Mouse (Mus musculus): ENCODE measurements around the gene Papolb. TPM values are rescaled to one million over a fixed set of nuclear protein-coding genes. Genes with fewer than 3 reads are reported as not detected.

Gene Papolb
- not detected in 2 replicates for polyA plus RNA-seq (2012; rRNA removed)

DNA sequence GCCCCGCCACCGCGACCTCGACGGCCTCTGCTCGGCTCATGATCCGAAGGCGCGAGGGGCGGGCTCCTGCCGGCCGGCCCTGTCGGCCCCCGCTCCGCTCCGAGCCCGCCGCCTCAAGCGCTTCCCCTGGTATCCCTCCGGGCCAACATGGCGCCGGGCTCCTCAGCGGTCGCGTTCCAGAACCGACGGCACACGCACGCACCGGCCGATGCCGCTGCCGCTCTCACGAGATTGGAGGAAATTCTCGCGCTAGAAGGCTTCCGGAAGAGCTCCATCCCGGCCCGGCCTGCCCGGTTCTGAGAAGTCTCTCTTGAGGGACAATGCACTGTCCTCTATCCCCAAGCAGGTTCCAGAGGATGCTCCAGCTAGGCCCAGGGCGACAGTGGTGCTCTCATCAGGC is at the start of gene Papolb:
TSS of gene Papolb (minus strand) at position 162 of the 400 bp plus-strand sequence.
- H3K27ac ChIP-seq (ENCODE audit: insufficient read depth, low read depth, low read length), result no peak within 1 kb of the TSS
- no peak within 1 kb of the TSS for H3K4me3 ChIP-seq (ENCODE audit: low read depth, low read length)
- H3K4me1 ChIP-seq (ENCODE audit: control insufficient read depth, insufficient read depth, insufficient read length, low read length), result 0 out of 2 replicates have a peak, but pooled peaks cover 2% of the 10 kb centered on the region
- 39% methylated on average over 41 of the region's 41 CpGs for WGBS
- no peak for TF ChIP-seq CTCF (IDR thresholded peaks at IDR 0.05; ENCODE audit: extremely low read depth, insufficient read length, insufficient replicate concordance, low read depth, low read length)
- TF ChIP-seq POLR2A (IDR thresholded peaks at IDR 0.05; ENCODE audit: low read depth, low read length), result no peak
- H3K27me3 ChIP-seq (ENCODE audit: control insufficient read depth, insufficient read depth, low read length), result peaks cover 8% of the 10 kb centered on the region
- no peaks in the 10 kb centered on the region for H3K36me3 ChIP-seq (ENCODE audit: control insufficient read depth, insufficient read depth, low read length)

DNA sequence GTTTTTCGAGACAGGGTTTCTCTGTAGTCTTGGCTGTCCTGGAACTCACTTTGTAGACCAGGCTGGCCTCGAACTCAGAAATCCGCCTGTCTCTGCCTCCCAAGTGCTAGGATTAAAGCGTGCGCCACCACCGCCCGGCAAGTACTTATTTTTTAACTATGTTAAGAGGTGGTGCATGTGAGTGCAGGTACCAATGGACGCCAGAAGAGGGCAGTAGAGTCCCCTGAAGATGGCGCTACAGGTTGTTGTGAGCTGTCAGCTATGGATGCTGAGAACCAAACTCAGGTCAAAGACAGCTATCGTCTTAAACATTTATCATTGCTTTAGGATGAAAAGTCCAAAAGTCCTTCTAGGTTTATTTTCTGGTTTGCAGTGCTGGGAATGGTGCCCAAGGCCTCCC is 48.3 kb upstream of the Papolb start:
- TF ChIP-seq CTCF (IDR thresholded peaks at IDR 0.05; ENCODE audit: extremely low read depth, insufficient read length, insufficient replicate concordance, low read depth, low read length), result peak; percentile 15; the same call in 1 of the 2 replicates
- TF ChIP-seq POLR2A (IDR thresholded peaks at IDR 0.05; ENCODE audit: low read depth, low read length), result no peak
- no peaks in the 10 kb centered on the region for H3K36me3 ChIP-seq (ENCODE audit: control insufficient read depth, insufficient read depth, low read length)
- H3K27me3 ChIP-seq (ENCODE audit: control insufficient read depth, insufficient read depth, low read length), result no peaks in the 10 kb centered on the region
- no peak overlapping the region for H3K4me3 ChIP-seq (ENCODE audit: low read depth, low read length)
- WGBS, result 87% methylated on average over 10 of the region's 10 CpGs
- H3K4me1 ChIP-seq (ENCODE audit: control insufficient read depth, insufficient read depth, insufficient read length, low read length), result no peaks in the 10 kb centered on the region
- no peak overlapping the region for H3K27ac ChIP-seq (ENCODE audit: insufficient read depth, low read depth, low read length)

DNA sequence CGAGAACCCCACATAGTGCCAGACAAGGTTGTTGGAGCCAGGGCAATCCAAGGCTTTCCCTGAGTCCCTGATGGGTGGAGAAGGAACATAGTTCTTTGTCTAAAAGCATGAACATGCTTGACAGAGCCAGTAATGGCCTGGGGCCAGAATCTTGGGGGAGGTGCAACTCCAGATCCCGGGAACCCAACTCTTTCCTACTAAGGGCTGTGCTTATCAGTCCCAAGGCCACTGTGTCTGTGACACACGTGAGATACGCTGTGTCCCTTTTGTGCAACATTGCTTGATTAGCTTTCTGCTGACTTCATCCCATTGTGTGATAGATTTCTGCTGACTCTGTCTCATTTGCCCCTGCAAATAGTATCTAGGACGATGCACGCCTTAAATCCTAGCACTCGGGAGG is 47.0 kb upstream of the Papolb start:
- H3K27ac ChIP-seq (ENCODE audit: insufficient read depth, low read depth, low read length), result no peak overlapping the region
- H3K27me3 ChIP-seq (ENCODE audit: control insufficient read depth, insufficient read depth, low read length), result no peaks in the 10 kb centered on the region
- no peak overlapping the region for H3K4me3 ChIP-seq (ENCODE audit: low read depth, low read length)
- no peaks in the 10 kb centered on the region for H3K4me1 ChIP-seq (ENCODE audit: control insufficient read depth, insufficient read depth, insufficient read length, low read length)
- WGBS, result 56% methylated on average over 7 of the region's 7 CpGs
- no peaks in the 10 kb centered on the region for H3K36me3 ChIP-seq (ENCODE audit: control insufficient read depth, insufficient read depth, low read length)
- TF ChIP-seq POLR2A (IDR thresholded peaks at IDR 0.05; ENCODE audit: low read depth, low read length) (no peak), CTCF (IDR thresholded peaks at IDR 0.05; ENCODE audit: extremely low read depth, insufficient read length, insufficient replicate concordance, low read depth, low read length) (no peak)

DNA sequence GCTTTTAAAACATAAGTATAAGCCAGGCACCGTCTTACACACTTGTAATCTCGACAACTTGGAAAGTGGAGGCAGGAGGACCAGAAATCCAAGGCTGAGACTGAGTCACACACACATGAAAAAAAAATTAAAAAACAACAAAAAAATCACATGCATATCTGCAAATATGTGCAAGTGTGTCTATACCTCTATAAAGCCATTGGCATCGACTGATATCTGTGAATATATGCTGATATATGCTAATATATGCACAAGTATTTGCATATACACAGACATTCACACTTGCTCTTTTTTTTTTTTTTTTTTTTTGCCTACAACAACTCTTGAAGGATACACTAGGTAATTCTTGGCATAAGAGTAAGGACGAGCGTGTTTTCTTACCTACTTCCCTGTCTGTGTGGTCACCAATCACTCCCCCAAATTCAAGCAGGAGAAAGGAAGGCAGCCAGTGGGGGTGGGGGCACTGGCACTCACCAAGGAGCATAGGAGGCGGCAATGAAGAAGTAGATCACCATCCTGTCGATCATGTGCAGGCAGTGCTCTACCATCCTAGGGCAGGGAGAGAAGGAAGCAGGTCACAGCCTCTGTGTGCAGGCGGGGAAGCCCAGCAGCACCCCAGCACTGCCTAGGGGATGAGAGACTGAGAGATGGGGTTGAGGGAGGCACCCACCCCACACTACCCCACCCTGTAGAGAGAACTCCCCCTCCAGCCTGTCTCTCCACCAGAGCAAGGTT is 44.6 kb upstream of the Papolb start:
- H3K4me1 ChIP-seq (ENCODE audit: control insufficient read depth, insufficient read depth, insufficient read length, low read length), result no peaks in the 10 kb centered on the region
- TF ChIP-seq POLR2A (IDR thresholded peaks at IDR 0.05; ENCODE audit: low read depth, low read length), result no peak
- no peak for TF ChIP-seq CTCF (IDR thresholded peaks at IDR 0.05; ENCODE audit: extremely low read depth, insufficient read length, insufficient replicate concordance, low read depth, low read length)
- 77% methylated on average over 8 of the region's 8 CpGs for WGBS
- H3K36me3 ChIP-seq (ENCODE audit: control insufficient read depth, insufficient read depth, low read length), result no peaks in the 10 kb centered on the region
- H3K27me3 ChIP-seq (ENCODE audit: control insufficient read depth, insufficient read depth, low read length), result no peaks in the 10 kb centered on the region
- H3K4me3 ChIP-seq (ENCODE audit: low read depth, low read length), result no peak overlapping the region
- H3K27ac ChIP-seq (ENCODE audit: insufficient read depth, low read depth, low read length), result no peak overlapping the region

DNA sequence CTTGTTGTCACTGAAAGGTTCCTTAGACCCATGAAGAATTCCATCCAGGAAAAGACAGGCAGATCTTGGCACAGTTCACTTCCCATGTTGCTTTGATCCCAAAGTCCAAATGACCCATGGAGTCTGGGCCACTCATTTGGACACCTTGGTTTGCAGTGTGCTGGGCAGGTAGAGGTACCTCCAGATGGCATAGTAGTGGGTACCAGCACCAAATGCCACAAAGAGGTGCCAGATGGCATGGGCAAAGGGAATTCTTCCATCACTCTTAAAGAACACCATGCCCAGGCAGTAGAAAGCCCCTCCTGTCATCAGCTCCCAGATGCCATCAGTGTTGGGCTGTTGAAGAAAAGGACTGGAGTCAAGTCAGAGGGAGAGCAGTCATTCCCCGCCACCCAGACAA is 34.7 kb upstream of the Papolb start:
- Histone ChIP-seq H3K36me3 (ENCODE audit: control insufficient read depth, insufficient read depth, low read length) (no peaks in the 10 kb centered on the region), H3K27ac (ENCODE audit: insufficient read depth, low read depth, low read length) (no peak overlapping the region), H3K27me3 (ENCODE audit: control insufficient read depth, insufficient read depth, low read length) (no peaks in the 10 kb centered on the region), H3K4me1 (ENCODE audit: control insufficient read depth, insufficient read depth, insufficient read length, low read length) (no peaks in the 10 kb centered on the region), H3K4me3 (ENCODE audit: low read depth, low read length) (no peak overlapping the region)
- TF ChIP-seq POLR2A (IDR thresholded peaks at IDR 0.05; ENCODE audit: low read depth, low read length) (no peak), CTCF (IDR thresholded peaks at IDR 0.05; ENCODE audit: extremely low read depth, insufficient read length, insufficient replicate concordance, low read depth, low read length) (no peak)
- 81% methylated on average over 1 of the region's 1 CpGs for WGBS

DNA sequence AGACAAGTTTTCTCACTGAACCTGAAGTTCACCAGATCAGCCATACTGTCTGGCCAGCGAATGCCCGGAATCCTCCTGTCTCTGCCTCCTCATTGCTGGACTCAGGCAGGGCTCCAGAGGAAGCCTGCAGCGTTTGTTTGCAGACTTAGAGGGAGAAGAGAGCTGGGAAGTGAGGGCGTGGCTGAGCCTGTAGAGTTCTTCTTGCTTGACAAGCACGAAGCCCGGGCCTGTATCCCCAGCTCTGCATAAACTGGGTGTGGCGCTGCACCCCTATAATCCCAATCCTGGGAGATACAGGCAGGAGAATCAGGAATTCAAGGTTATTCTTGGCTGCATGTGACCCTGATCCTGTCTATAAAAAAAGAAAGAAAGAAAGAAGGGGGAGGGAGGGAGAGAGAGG is 30.4 kb upstream of the Papolb start:
- H3K27me3 ChIP-seq (ENCODE audit: control insufficient read depth, insufficient read depth, low read length), result no peaks in the 10 kb centered on the region
- H3K4me3 ChIP-seq (ENCODE audit: low read depth, low read length), result no peak overlapping the region
- TF ChIP-seq CTCF (IDR thresholded peaks at IDR 0.05; ENCODE audit: extremely low read depth, insufficient read length, insufficient replicate concordance, low read depth, low read length), result no peak
- no peaks in the 10 kb centered on the region for H3K4me1 ChIP-seq (ENCODE audit: control insufficient read depth, insufficient read depth, insufficient read length, low read length)
- 40% methylated on average over 7 of the region's 7 CpGs for WGBS
- no peak overlapping the region for H3K27ac ChIP-seq (ENCODE audit: insufficient read depth, low read depth, low read length)
- H3K36me3 ChIP-seq (ENCODE audit: control insufficient read depth, insufficient read depth, low read length), result no peaks in the 10 kb centered on the region

DNA sequence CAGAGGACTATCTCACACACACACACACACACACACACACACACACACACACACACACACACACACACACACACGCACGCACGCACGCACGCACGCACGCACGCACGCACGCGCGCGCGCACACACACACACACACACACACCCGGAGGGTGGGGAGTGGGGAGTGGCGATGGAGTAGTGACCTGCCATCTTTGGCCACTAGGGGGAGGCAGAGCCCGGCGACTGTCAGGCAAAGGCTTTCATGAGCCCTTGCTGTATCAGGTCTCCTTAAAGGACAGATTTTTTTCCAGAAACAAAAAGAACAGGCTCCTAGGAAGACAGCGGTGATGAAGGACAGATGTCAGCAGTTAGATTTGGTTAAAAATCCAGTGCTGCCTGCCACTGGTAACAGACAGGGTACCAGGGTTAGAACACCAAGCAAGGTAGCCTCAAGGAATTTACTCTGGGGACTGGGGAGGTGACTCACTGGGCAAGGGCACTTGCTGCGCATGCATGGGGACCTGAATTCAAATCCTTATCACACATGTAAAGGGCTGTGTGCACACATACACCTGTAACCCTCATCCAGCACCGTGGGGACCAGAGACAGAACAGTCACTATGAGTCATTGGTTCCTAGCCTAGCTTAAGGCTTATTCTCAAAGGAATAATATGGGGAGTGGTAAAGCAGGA is 27.7 kb upstream of the Papolb start:
- Histone ChIP-seq H3K27ac (ENCODE audit: insufficient read depth, low read depth, low read length) (no peak overlapping the region), H3K4me3 (ENCODE audit: low read depth, low read length) (no peak overlapping the region), H3K27me3 (ENCODE audit: control insufficient read depth, insufficient read depth, low read length) (no peaks in the 10 kb centered on the region), H3K4me1 (ENCODE audit: control insufficient read depth, insufficient read depth, insufficient read length, low read length) (no peaks in the 10 kb centered on the region), H3K36me3 (ENCODE audit: control insufficient read depth, insufficient read depth, low read length) (no peaks in the 10 kb centered on the region)
- WGBS, result 35% methylated on average over 21 of the region's 21 CpGs
- TF ChIP-seq CTCF (IDR thresholded peaks at IDR 0.05; ENCODE audit: extremely low read depth, insufficient read length, insufficient replicate concordance, low read depth, low read length) (peak; percentile 70; the same call in 1 of the 2 replicates), POLR2A (IDR thresholded peaks at IDR 0.05; ENCODE audit: low read depth, low read length) (no peak)
